Mouse (Mus musculus): ENCODE data around the gene Trappc2l.

- TF ChIP-seq EP300 (optimal IDR thresholded peaks at IDR 0.05) (no peak), CTCF (IDR thresholded peaks at IDR 0.05; ENCODE audit: low read depth) (no peak)
These were observed 46.8 kb upstream of the Trappc2l start for GRCm38 (mm10) chr8:122564363-122565352.

Data from stomach, postnatal 0 days (tissue).